Mouse (Mus musculus) monocyte, adult 5-6 weeks (primary cell): ENCODE data around the gene Hunk. TPM values are rescaled to one million over a fixed set of nuclear protein-coding genes. Genes with fewer than 3 reads are reported as not detected.
A peak's percentile ranks its signal among the peaks of the same experiment; 100 is the strongest.

Experiments
- ATAC-seq: fragments of 153-309, 156-312 bp; replicated peaks from 2 replicates; pipeline ENCODE4 v1.8.0; 2017; ENCODE audit warnings: mild to moderate bottlenecking; ENCODE audit not compliant: low TSS enrichment, insufficient number of reproducible peaks, severe bottlenecking, poor library complexity, low FRiP score
- total RNA-seq: library from RNA; stranded (forward); fragments of 200-1000, 200-491, 200-594 nt; gene quantifications from 3 replicates; pipeline ENCODE4 v1.2.3, GENCODE M21; 2017

Hunk gene
- total RNA-seq: not detected in 3 replicates

DNA sequence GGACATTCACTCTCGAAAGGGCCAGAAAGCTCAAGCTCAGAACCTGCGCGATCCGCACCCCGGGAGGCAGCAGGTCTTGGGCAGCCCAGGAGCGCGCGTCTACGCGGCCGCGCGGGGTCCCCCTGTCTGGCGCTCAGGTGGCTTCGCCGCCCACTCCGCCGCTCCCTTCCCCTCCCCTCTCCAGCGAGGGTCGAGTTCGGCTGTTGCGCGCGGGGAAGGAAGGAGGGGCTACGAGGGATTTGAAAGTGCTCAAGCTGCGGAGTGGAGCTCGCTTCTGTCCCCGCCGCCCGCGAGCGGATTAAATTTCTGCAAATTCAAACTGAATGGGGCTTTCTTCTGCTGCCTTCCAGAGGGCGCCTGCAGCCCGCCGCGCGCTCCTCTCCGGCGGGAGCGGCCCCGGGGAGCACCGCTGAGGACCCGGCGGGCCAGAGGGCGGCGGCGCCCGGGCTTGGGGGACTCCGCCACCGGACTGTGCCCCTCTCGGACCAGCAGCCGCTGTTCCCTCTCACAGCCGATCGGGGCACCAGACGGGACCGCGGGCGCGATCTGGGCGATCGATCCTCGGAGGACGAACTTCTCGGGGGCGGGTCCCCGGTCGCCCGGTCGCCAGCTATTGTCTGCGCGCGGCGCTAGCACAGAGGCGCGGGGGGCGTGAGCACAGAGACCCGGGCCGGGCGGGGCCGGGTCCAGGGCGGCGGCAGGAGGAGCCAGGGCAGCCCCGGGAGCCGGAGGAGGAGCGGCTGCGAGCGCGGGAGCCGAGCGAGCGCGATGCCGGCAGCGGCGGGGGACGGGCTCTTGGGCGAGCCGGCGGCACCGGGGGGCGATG lies at the start of gene Hunk:
Gene Hunk, plus strand, starts transcription at position 326 of the 826 bp plus-strand sequence.
- ATAC-seq: no peak

DNA sequence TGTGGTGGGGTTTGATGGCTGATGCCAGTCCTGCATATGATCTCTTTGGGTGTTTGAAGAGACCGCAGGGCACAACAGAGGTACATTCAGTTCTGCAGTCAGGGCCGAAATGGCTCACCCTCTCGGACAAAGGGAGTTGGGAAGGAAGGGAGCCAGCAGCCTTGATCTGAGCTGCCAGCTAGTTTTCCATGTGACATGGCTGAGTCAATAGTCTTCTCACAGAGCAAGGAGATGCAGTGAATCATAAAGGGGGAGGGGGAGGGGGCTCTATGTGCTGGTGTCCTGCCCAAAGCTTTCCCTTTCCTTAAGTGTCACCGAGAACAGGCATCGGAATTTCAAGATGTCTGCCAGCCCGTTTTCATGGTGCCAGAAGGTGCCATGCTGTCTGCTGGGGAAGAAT lies 46.8 kb upstream of the Hunk start:
- ATAC-seq: no peak

DNA sequence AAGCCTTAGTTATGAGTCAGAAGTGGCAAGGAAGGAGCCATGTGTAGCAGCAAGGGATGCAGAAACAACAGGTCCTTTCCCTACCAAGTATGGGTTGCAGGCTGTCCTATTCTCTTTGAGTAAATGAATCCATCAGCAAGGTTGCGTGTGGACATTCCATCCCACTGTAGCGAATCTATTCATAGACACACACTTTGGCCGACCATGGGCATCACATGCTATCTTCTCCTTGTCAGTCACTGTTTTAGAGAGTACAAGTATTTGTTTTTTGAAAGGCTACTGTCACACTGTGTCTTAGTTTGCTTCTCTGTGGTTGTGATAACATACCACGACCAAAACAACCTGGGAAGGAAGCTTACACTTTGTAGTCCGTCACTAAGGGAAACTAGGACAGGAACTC lies 44.7 kb upstream of the Hunk start:
- ATAC-seq: no peak

- ATAC-seq: peak; percentile 71; the same call in 1 of the 2 replicates
Observed at GRCm38 (mm10) chr16:90349700-90350548, 35.9 kb upstream of the Hunk start.

DNA sequence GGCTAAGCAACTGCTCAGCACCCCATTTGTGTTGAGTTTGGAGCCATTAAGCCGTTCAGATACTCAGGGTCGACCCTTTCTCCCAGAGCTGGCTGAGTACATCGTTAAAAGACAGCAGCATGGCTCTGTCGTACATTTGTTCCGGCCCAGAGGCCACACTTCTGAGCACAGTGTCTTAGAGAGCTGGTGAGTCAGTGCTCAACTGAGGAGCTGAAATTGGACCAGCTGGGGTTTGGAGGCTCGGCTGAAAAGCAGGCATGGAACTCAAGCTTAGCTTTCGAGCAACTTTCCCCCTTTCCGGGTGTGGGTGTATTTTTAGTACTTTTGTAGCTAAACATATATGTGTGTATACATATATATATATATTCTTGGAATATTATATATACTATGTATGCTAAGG lies 34.1 kb upstream of the Hunk start:
- no peak for ATAC-seq

DNA sequence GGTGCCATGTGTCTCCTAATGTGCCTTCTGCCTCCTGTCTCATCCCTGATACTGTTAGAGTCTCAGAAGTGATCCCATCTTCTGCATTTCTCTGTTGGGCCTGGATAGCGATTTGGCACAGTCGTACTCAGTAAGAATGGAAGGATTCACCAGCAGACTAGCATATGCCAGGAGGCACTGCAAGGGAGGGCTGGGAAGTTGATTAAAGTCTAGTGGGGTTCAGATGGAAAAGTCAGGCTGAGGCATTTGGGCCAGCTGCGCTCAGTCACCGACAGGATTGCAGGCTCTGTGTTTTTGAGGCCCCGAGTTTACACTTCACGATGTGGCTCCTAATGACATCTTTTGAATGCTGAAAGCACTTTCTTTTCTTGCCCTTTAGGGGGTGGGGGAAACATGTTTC lies 33.1 kb upstream of the Hunk start:
- no peak for ATAC-seq

- ATAC-seq: no peak
Observed at GRCm38 (mm10) chr16:90353156-90353555, 32.7 kb upstream of the Hunk start.

- ATAC-seq: no peak
Observed at GRCm38 (mm10) chr16:90359329-90359728, 26.5 kb upstream of the Hunk start.

DNA sequence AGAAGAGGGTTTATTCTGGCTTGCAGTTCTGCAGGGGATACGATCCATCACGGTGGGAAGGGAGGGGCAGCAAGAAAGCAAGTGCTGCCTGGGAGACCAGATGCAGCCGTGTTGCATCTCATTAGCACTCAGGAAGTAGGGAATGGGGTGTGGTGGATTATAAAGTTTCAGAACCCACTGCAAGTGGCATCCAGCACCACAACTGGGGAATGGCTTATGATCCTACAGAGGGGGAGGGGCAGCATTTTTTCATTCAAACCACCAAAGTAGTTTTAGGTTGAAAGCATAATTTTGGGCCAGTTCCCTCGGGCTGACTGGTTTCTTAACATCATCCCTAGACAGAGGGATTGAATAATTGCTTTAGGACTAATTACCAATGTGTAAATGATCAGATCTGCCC lies 26.1 kb upstream of the Hunk start:
- ATAC-seq: no peak

DNA sequence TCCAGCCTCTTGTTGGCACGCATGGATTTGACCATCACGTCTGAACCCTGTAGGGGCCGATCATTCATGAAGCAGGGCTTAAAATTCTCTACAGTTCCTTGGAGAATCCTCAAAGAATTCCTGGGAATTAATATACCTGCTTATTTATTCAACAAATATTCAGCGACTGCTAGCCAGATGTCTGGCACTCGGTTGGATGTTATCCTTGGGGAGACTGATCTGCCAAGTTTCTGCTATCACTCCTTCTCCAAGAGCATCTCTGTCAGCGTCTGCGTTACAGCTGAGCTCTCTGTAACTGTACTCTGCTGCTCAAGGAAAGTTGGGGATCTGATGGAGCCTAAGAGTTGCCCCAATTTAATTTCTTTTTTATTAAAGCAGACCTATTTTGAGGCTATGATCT lies 25.5 kb upstream of the Hunk start:
- no peak for ATAC-seq

GRCm38 (mm10) chr16:90362926-90363325 lies 22.9 kb upstream of the Hunk start:
- no peak for ATAC-seq

DNA sequence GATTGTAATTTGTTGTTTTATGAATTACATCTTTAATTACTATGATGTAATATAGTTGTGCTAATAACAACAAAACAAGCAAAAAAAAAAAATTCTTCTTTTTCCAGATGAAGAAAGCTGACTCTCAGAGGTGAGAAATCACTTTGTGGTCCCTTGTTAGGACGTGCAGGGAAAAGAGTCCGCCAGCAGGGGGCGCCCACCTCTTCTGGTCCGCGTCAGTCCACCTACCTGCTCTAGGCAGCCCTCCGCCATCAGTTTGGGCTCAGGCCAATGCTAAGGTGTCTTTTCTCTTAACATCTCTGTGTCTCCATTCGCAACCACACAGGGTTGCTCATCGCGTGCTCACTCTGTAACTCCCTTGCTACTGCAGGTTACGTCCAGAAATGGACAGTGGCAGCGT lies 5.9 kb upstream of the Hunk start:
- ATAC-seq: no peak

DNA sequence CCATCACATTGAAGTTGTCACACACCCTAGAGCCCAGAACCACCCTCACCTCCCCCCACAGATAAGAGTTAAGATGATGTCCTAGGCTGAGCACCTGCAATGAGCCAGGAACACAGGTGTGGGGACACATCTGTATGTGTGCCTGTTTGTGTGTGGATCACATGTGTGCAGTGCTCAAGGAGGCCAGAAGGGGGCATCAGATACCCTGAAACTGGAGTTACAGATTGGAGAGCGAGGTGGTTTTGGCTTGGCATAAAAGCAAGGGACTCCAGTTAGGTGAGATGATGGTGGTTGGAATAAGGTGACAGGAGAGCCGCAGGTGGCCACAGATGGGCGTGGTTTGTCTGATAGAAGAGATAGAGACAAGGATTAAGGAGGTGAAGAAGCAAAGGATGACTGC lies 4.2 kb upstream of the Hunk start:
- ATAC-seq: no peak

DNA sequence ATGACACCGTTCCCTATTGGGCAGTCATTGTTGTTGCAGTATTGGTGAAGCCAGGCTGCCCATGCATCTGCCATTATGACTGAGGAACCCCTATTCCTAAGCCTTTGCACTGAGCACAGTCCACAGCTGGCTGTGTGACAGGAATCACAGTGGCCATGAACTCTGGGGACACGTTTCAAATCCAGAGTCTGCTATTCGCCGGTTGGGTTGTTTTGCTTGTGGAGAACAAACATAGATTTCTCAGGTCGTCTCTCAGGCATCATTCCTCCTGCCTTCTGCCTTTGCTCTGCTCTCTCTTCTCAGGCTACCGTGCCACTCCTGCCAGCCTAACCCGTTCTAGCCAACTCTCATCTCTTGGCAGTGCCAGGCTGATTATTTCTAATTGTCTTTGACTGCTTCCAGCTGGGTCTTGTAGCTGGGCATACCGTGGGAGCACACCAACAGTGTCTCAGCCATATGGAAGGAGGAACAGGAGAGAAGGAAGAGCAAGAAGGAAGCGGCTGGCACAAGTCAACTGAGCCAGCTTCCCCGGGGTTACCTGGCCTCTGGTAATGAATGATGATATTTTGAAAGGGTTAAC lies 3.0 kb upstream of the Hunk start:
- no peak for ATAC-seq

DNA sequence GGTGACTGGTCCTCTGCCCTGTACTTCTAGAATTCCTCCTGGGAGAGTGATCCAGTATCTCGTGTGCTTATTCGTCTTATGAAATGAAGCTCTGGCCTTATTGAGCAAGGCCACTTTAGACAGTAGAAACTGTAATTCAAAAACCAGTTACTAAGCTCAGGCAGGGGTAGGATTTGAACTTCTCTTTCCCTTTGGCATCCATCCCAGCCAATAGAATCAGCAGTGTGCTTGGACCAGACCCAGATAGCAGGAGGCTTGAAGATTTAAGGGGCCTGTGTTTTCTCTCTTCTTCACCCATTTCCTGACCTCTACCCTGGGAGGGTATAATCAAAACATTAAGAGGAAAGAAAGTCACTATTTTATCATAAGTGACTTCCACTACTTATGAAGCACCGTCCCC lies 1.8 kb upstream of the Hunk start:
- ATAC-seq: no peak

DNA sequence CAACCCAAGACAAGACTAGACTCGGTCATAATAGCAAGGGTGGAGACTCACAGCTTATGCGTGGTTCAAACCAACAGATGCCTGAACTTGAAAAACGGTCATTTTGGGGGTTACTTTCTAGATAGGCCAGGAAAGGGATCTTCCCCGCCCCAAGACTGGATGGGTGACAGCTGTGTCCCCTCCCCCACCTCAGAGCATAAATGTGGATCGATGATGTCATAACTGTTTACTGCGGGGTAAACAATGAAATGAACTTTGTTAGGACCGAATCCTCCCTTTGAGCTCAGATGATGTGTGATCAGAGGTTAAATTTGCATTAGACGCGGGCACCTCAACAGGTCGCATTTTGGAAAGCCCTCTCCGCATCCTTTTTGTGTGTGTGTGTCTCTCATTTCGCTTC lies 967 bp upstream of the Hunk start:
- no peak for ATAC-seq

- no peak for ATAC-seq
Observed at GRCm38 (mm10) chr16:90385326-90385687, 506 bp upstream of the Hunk start.

DNA sequence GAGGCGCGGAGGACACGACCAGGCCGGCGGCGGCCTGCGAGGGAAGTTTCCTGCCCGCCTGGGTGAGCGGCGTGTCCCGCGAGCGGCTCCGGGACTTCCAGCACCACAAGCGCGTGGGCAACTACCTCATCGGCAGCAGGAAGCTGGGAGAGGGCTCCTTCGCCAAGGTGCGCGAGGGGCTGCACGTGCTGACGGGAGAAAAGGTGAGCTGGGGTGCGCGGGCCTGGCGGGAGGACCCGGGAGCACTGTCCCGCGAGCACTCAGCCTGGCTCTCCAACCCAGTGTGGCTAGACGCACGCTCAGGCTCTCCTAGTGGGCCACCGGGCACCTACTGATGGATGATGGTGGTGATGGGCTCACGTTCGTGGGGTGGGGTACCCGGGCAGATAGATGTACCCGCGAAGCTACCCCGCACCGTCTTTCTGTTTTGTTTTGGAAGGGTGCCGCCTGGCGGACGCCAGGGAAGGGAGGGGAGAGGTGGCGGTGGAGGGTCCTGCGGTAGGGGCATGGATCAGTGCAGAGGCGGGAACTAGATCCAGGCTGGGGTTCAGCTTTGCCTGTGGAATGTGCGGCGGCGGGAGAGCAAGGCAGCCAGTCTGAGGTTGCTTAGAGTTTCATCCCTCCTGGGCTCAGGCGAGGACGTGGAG lies 824 bp downstream of the Hunk start:
- ATAC-seq: no peak

- no peak for ATAC-seq
Observed at GRCm38 (mm10) chr16:90387161-90387671, 1.4 kb downstream of the Hunk start.
